Mouse (Mus musculus) limb, embryonic 15.5 days (tissue): ENCODE results near the gene Rce1. TPM values are rescaled to one million over a fixed set of nuclear protein-coding genes. Genes with fewer than 3 reads are reported as not detected.

ENCODE experiments used
- ATAC-seq: fragments of 200-750 bp; cut with Nextera tagmentation; 2 replicates; pipeline ENCODE4 v1.8.0; 2017; ENCODE audit warnings: low read depth, moderate TSS enrichment; ENCODE audit not compliant: insufficient number of reproducible peaks, low FRiP score, low TSS enrichment
- H3K27ac ChIP-seq: fragments of 300-500 bp; sonication (generic); 2 replicates; pipeline ENCODE4 v1.5.1; 2015; ENCODE audit warnings: moderate library complexity, mild to moderate bottlenecking, inconsistent platforms
- H3K27me3 ChIP-seq: fragments of 300-500 bp; sonication (generic); 2 replicates; pipeline ENCODE4 v1.6.1; 2015; ENCODE audit warnings: inconsistent platforms
- H3K36me3 ChIP-seq: fragments of 300-500 bp; sonication (generic); 2 replicates; pipeline ENCODE4 v1.6.1; 2015; ENCODE audit warnings: inconsistent platforms
- H3K4me1 ChIP-seq: fragments of 300-500 bp; sonication (generic); 2 replicates; pipeline ENCODE4 v1.6.1; 2015; ENCODE audit warnings: inconsistent platforms
- H3K4me2 ChIP-seq: fragments of 300-500 bp; sonication (generic); 2 replicates; pipeline ENCODE4 v1.6.1; 2015; ENCODE audit warnings: mild to moderate bottlenecking, inconsistent platforms
- H3K4me3 ChIP-seq: fragments of 300-500 bp; sonication (generic); 2 replicates; pipeline ENCODE4 v1.5.1; 2015; ENCODE audit warnings: mild to moderate bottlenecking, inconsistent platforms
- H3K9ac ChIP-seq: fragments of 300-500 bp; sonication (generic); 2 replicates; pipeline ENCODE4 v1.6.1; 2015; ENCODE audit warnings: inconsistent platforms
- H3K9me3 ChIP-seq: fragments of 300-500 bp; sonication (generic); 2 replicates; pipeline ENCODE4 v1.6.1; 2016; ENCODE audit warnings: inconsistent platforms
- WGBS: fragments of 180-500 bp; shearing (Covaris S2); methylation state at CpG from one replicate; pipeline ENCODE4 v1.1.7; 2015; 5-methylcytosine and 5-hydroxymethylcytosine counted together
- polyA plus RNA-seq: library from polyadenylated mRNA; unstranded; fragments of >200 nt; fragmentation: Nextera tagmentation; extraction: Ambion mirVana; gene quantifications from 2 replicates; pipeline ENCODE4 v1.2.1, GENCODE M21; 2015

Gene Rce1
- polyA plus RNA-seq, 1 experiment from 2014 or later = 64.8 TPM

DNA sequence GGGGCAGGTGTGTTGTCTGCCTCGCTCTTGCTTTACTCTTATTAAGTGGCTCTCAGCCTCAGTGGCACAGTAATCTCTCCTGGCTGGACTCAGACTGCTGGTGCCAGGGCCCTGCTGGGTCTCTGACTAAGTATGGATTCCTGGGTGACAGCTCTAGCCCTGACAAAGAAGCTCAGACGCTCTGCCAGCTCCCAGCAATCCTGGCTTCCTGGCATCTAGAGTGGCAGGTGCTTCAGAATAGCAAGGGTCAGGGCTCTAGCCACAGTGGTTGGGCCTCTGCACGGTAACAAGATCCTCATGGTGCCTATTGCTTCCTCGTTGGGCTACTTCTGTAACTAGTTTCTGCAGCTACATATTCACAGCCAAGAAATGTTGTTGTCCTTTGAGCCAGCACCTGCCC is 15.3 kb downstream of the Rce1 start:
- no peak for ATAC-seq
- no peak overlapping the region for H3K4me2 ChIP-seq
- H3K36me3 ChIP-seq = peaks cover 33% of the 10 kb centered on the region
- H3K9ac ChIP-seq = no peak overlapping the region
- H3K4me3 ChIP-seq = no peak overlapping the region
- no peaks in the 10 kb centered on the region for H3K9me3 ChIP-seq
- peaks cover 29% of the 10 kb centered on the region for H3K4me1 ChIP-seq
- WGBS = 55% methylated on average over 4 of the region's 4 CpGs
- no peaks in the 10 kb centered on the region for H3K27me3 ChIP-seq
- H3K27ac ChIP-seq = no peak overlapping the region

DNA sequence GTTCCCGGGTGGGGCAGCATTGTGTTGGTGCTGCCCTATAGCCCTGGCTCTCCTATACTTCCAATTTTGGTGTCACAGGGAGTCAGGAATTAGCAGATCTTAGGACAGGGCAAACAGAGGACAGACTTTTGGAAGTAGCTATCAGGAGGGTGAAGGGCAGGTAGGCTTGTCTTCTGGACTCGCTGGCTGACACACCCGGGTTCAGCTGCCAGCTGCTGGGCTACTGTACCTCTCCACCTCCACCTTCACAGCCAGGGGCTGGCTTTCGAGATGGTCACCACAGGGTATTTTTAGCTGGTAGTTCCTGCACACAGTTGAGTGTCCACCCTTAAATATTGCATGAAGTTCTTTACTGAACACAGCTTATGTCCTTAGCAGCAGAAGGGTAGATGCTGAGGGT is 16.9 kb downstream of the Rce1 start:
- WGBS = 79% methylated on average over 4 of the region's 4 CpGs

DNA sequence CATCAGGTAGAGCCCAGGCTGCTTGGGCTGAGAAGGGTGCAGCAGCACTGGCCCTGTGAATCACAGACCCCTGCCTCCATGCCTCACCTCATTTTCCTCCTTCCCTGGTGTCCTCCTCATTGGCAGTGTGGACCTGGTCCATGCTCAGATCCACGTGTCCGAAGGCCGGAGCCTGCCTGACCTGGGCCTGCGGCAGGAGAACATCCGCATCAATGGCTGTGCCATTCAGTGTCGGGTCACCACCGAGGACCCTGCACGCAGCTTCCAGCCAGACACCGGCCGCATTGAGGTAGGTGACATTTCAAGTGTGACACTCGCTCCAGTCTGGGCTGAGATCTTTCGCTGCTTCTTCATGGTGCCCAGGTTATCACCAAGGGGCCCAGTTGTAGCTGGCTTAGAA is 18.0 kb downstream of the Rce1 start:
- Histone ChIP-seq H3K4me3 (no peak overlapping the region), H3K4me1 (peaks cover 14% of the 10 kb centered on the region), H3K27me3 (no peaks in the 10 kb centered on the region), H3K36me3 (peaks cover 16% of the 10 kb centered on the region), H3K27ac (no peak overlapping the region), H3K9me3 (no peaks in the 10 kb centered on the region), H3K4me2 (no peak overlapping the region), H3K9ac (no peak overlapping the region)
- WGBS = 86% methylated on average over 12 of the region's 12 CpGs
- ATAC-seq = no peak

More for the DNA sequence above, 16.9 kb downstream of the Rce1 start:
- no peak overlapping the region for H3K4me2 ChIP-seq
- H3K36me3 ChIP-seq = peaks cover 27% of the 10 kb centered on the region
- H3K9ac ChIP-seq = no peak overlapping the region
- no peak overlapping the region for H3K27ac ChIP-seq
- no peak for ATAC-seq
- H3K4me1 ChIP-seq = peaks cover 25% of the 10 kb centered on the region
- H3K9me3 ChIP-seq = no peaks in the 10 kb centered on the region
- no peaks in the 10 kb centered on the region for H3K27me3 ChIP-seq
- no peak overlapping the region for H3K4me3 ChIP-seq

DNA sequence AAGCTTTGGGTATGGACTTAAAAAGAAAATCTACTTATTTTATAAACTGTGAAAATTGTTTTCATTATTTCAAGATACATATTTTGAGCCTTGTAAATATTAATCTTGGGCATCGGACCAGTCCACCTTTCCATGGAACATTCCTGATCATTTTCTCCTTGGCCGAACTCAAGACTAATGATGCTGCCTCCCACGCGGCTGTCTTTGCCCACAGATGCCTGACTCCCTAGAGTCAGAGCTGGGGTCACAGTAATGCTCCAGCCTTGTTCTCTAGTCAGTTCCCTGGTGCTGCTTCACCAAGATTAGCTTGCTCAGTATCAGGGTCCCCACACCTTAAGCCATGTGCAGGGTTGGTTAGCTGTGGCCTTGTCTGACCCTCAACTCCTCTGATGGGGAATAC is 19.8 kb downstream of the Rce1 start:
- H3K9me3 ChIP-seq = no peaks in the 10 kb centered on the region
- ATAC-seq = no peak
- no peak overlapping the region for H3K4me3 ChIP-seq
- H3K9ac ChIP-seq = no peak overlapping the region
- WGBS = 88% methylated on average over 4 of the region's 4 CpGs
- no peak overlapping the region for H3K27ac ChIP-seq
- H3K27me3 ChIP-seq = no peaks in the 10 kb centered on the region
- no peaks in the 10 kb centered on the region; the same call in 1 of the 2 replicates for H3K36me3 ChIP-seq
- no peak overlapping the region for H3K4me2 ChIP-seq
- H3K4me1 ChIP-seq = peaks cover 9% of the 10 kb centered on the region

DNA sequence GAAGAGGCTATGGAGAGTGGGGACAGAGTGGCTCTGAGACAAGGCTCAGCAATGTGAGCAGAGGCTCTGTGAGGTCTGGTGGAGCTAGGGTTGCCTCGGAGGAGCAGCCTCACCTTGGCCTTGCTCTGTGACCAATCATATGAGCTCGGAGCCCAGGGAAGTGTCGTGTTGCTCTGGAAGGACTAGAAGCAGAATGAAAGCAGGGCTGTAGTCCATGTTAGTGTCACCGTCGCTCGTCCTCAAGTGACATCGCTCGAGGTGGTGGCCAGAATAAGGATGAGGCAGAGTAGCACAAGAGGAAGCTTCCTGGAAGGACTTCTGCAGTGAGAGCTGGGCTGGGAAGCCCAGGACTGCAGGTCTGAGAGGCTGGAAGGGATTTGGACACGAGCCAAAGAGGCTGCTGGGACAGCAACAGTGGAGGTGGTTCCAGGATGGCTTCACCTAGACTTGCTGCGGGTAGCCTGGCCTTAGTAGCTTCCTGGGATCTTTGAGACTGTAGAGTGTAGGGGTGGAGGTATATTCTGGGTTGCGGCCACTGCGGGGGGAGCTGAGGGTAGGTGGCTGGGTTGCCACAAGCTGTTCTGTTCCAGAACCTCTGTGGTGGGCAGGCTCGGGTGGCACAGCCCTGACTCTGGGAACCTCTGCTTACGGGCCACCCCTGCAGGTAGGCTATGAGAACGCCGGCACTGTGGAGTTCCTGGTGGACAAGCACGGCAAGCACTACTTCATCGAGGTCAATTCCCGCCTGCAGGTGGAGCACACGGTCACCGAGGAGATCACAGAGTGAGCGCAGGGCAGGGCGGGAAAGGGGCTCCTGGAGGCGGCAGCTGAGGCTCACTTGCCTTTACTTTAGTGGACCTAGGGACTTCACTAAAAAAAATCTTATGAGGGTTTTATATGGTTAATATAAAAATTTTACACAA is 21.4 kb downstream of the Rce1 start:
- Histone ChIP-seq H3K4me2 (0 out of 2 replicates have a peak overlapping the region, but pooled peaks have one; percentile 7), H3K9ac (no peak overlapping the region)

DNA sequence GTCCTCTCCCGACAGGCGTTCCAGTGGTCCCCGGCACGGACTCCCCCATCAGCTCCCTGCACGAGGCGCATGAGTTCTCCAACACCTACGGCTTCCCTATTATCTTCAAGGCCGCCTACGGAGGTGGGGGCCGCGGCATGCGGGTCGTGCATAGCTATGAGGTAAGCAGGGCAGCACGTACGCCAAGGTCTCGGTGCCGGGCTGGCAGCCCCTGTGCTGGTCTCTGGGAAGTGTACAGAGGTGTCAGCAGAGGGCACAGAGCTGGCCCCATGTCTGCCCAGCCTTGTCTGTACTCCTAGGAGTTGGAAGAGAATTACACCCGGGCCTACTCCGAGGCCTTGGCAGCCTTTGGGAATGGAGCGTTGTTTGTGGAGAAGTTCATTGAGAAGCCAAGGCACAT is 23.0 kb downstream of the Rce1 start:
- 94% methylated on average over 20 of the region's 20 CpGs for WGBS
- Histone ChIP-seq H3K27ac (no peak overlapping the region), H3K9me3 (no peaks in the 10 kb centered on the region), H3K36me3 (no peaks in the 10 kb centered on the region), H3K4me1 (peaks cover 9% of the 10 kb centered on the region), H3K27me3 (no peaks in the 10 kb centered on the region), H3K9ac (no peak overlapping the region), H3K4me2 (no peak overlapping the region), H3K4me3 (no peak overlapping the region)
- ATAC-seq = no peak

More for the DNA sequence above, 21.4 kb downstream of the Rce1 start:
- no peak for ATAC-seq
- Histone ChIP-seq H3K4me1 (peaks cover 9% of the 10 kb centered on the region), H3K36me3 (no peaks in the 10 kb centered on the region), H3K27me3 (no peaks in the 10 kb centered on the region), H3K4me3 (no peak overlapping the region), H3K27ac (no peak overlapping the region), H3K9me3 (no peaks in the 10 kb centered on the region)
- WGBS = 34% methylated on average over 24 of the region's 24 CpGs

DNA sequence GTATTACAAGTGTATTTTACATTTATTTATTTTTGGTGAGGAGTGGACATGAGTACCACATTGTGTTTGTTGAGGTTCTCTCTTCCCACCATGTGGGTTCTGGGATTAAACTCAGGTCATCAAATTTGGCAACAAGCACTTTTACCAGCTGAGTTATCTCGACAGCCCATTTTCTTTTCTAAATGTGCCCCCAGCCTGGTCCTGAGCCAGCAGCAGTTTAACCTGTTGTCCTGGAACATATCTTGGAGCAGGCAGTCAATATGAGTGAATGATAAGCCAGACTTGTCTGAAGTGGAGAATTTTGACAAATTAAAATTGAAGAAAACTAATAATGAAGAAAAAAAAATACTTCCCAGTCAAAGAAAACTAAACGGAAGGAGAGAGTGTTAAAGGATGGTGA is 29.4 kb downstream of the Rce1 start:
- 70% methylated on average over 2 of the region's 2 CpGs for WGBS
- Histone ChIP-seq H3K9me3 (no peaks in the 10 kb centered on the region), H3K4me3 (no peak overlapping the region), H3K9ac (no peak overlapping the region), H3K27ac (no peak overlapping the region), H3K4me2 (no peak overlapping the region), H3K27me3 (no peaks in the 10 kb centered on the region), H3K36me3 (no peaks in the 10 kb centered on the region), H3K4me1 (no peaks in the 10 kb centered on the region)
- ATAC-seq = no peak

DNA sequence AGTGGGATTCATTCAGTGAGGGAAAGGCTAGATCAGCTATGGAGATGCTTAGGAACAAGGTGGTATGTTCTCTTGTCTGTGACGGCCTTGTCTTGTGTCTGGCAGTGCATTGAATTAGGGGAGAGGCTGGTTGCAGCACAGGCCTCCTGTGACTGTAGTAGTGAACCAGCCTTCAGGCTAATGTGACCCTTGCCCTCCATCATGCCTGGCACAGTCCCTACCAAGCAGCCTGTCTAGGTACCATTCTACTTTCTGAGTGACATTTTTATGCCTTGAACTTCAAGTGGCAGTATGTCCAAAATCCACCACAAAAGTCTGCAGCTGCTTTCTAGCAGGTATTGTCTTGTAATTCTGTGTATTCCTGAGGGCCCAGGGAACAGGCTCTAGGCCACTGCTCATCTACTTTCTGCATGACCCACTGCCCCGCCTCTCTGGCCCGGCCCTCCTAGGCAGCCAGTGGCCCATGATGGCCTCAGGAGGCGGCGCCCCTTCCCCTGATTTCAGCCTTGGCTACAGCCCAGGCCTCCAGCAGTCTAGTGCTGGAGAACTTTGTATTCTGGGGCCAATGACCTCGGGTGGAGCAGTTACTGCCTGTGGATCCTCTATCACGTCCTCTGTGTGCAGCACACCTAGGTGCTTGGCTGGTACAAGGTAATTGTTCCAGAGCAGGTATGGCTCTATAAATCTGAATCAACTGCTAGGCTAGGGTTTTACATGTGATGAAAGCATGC is 31.5 kb downstream of the Rce1 start:
- no peak for ATAC-seq
- no peaks in the 10 kb centered on the region for H3K27me3 ChIP-seq
- H3K9ac ChIP-seq = no peak overlapping the region
- no peak overlapping the region for H3K27ac ChIP-seq
- 59% methylated on average over 7 of the region's 7 CpGs for WGBS
- H3K4me3 ChIP-seq = no peak overlapping the region
- no peak overlapping the region for H3K4me2 ChIP-seq
- no peaks in the 10 kb centered on the region for H3K9me3 ChIP-seq
- H3K4me1 ChIP-seq = no peaks in the 10 kb centered on the region
- no peaks in the 10 kb centered on the region for H3K36me3 ChIP-seq

DNA sequence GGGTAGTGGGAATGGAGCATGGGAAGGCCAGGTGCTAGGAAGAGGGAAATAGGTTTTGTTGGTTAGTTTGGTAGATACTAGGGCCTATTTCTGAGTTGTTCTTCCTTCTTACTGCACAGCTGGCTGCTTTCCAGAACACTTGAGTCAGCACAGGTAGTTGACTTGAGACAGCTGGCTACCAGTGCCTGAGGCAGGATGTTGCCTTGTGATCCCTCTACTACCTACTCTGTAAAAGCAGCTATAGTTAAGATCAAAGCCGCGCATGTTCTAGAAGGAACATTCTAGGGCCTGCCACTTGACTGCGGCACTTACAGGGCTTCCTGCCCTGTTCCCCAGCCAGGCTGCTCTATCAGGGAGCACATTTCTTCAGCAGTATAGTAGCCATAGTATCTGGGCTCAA is 35.4 kb downstream of the Rce1 start:
- no peaks in the 10 kb centered on the region for H3K36me3 ChIP-seq
- H3K4me2 ChIP-seq = no peak overlapping the region
- no peaks in the 10 kb centered on the region for H3K4me1 ChIP-seq
- no peaks in the 10 kb centered on the region for H3K9me3 ChIP-seq
- no peaks in the 10 kb centered on the region for H3K27me3 ChIP-seq
- H3K27ac ChIP-seq = no peak overlapping the region
- WGBS = 51% methylated on average over 3 of the region's 3 CpGs
- ATAC-seq = no peak
- H3K4me3 ChIP-seq = no peak overlapping the region
- H3K9ac ChIP-seq = no peak overlapping the region

DNA sequence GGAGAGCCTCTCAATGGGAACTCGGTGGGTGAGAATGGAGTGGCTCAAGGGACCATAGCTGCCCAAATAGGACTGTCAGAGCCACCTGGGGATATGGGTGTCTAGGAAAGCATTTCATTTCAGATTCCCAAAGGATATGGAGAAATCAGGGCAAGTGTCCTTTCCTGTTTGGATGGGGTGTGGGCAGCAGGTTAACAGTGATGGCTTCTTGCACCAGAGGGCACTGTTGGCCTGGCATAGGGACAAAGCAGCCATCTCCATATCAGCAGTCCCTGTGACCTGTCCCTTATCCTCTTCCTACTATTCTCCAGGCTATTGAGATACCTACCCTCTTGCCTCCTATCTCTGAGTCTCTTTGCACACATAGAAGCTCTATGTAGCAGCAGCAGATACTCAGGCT is 36.4 kb downstream of the Rce1 start:
- ATAC-seq = peak; percentile 10; the same call in 1 of the 2 replicates

DNA sequence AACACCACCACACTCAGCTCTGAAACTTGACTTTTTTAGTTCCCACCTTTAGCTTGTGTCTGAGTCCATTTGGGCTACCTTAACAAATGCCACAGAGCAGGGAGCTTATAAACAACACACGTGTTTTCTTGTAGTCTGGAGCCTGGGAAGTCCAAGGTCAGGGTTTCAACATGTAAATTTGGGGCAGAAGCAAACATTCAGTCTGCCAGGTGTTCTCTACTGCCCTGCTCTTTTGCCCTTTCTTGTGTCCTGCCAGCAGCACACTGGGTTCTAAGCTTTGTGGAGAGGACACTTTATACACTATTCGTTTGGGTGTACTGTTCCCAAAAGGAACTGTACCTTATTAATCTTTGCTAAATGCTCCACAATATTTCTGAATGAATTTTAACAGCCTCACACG is 37.0 kb downstream of the Rce1 start:
- no peak for ATAC-seq
- no peak overlapping the region for H3K27ac ChIP-seq
- H3K4me3 ChIP-seq = no peak overlapping the region
- no peaks in the 10 kb centered on the region for H3K27me3 ChIP-seq
- H3K4me1 ChIP-seq = no peaks in the 10 kb centered on the region
- H3K9ac ChIP-seq = no peak overlapping the region
- 53% methylated on average over 3 of the region's 3 CpGs for WGBS
- H3K4me2 ChIP-seq = no peak overlapping the region
- H3K36me3 ChIP-seq = no peaks in the 10 kb centered on the region
- no peaks in the 10 kb centered on the region for H3K9me3 ChIP-seq

More for the DNA sequence above, 36.4 kb downstream of the Rce1 start:
- Histone ChIP-seq H3K27me3 (no peaks in the 10 kb centered on the region), H3K9ac (no peak overlapping the region), H3K4me3 (no peak overlapping the region), H3K9me3 (no peaks in the 10 kb centered on the region), H3K27ac (no peak overlapping the region), H3K36me3 (no peaks in the 10 kb centered on the region), H3K4me2 (no peak overlapping the region), H3K4me1 (no peaks in the 10 kb centered on the region)
- WGBS = 75% methylated on average over 1 of the region's 1 CpGs

DNA sequence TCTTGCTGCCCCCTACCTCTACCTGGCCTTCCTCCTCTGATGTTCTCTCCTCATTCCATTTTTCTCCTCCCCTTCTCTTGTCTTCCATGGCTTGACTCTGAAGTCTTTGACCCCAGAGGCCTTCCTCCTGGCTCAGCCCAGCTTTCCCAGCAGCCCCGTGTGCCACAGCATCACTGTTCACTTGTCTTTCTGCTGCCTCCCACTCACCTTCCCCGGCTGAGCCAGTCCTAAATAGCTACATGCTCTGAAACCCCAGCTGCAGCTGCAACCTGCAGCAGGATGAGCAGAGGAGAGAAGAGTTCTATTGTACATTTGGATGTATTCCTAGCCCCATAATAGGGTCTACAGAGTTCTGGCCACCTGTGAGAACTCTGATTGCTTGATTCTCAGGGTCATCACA is 38.0 kb downstream of the Rce1 start:
- no peak overlapping the region for H3K4me2 ChIP-seq
- H3K27me3 ChIP-seq = no peaks in the 10 kb centered on the region
- 51% methylated on average over 2 of the region's 2 CpGs for WGBS
- no peak overlapping the region for H3K4me3 ChIP-seq
- H3K9me3 ChIP-seq = no peaks in the 10 kb centered on the region
- H3K36me3 ChIP-seq = no peaks in the 10 kb centered on the region
- no peak for ATAC-seq
- no peak overlapping the region for H3K27ac ChIP-seq
- H3K4me1 ChIP-seq = no peaks in the 10 kb centered on the region
- no peak overlapping the region for H3K9ac ChIP-seq
